Mouse (Mus musculus) mature B cell (primary cell): ENCODE data around the gene Trmt13.
"Not testable (repeated sequence)": the region's sequence is repeated elsewhere in the genome, so short reads cannot be mapped to it uniquely, and the experiment has no call there.

Experiments
- in situ Hi-C: fragments of 300-500 bp; cut with MboI; formaldehyde crosslinking; loops from 2 replicates; pipeline ENCODE4 v1.14.3; 2019

Gene Trmt13

GRCm38 (mm10) chr3:116634091-116634490, 19.7 kb upstream of the Trmt13 start:
- in situ Hi-C loops: no loop called here

GRCm38 (mm10) chr3:116632971-116633370, 18.6 kb upstream of the Trmt13 start:
- in situ Hi-C loops: no loop called here

- in situ Hi-C loops: no loop called here
Observed at GRCm38 (mm10) chr3:116631459-116631858, 17.1 kb upstream of the Trmt13 start.

- in situ Hi-C loops: no loop called here
Observed at GRCm38 (mm10) chr3:116622641-116623040, 8.3 kb upstream of the Trmt13 start.

GRCm38 (mm10) chr3:116620636-116621370, 6.4 kb upstream of the Trmt13 start:
- in situ Hi-C loops: no loop called here

GRCm38 (mm10) chr3:116618855-116619254, 4.5 kb upstream of the Trmt13 start:
- in situ Hi-C loops: no loop called here

GRCm38 (mm10) chr3:116615318-116616068, 1.1 kb upstream of the Trmt13 start:
- in situ Hi-C loops: no loop called here

- in situ Hi-C loops: no loop called here
Observed at GRCm38 (mm10) chr3:116604570-116604969, 9.8 kb downstream of the Trmt13 start.

- in situ Hi-C loops: no loop called here
Observed at GRCm38 (mm10) chr3:116601781-116602180, 12.6 kb downstream of the Trmt13 start.

GRCm38 (mm10) chr3:116601005-116601404, 13.4 kb downstream of the Trmt13 start:
- in situ Hi-C loops: no loop called here

- in situ Hi-C loops: no loop called here
Observed at GRCm38 (mm10) chr3:116599705-116600104, 14.7 kb downstream of the Trmt13 start.

- in situ Hi-C loops: no loop called here
Observed at GRCm38 (mm10) chr3:116595603-116595991, 18.8 kb downstream of the Trmt13 start.

GRCm38 (mm10) chr3:116594728-116595602, 19.4 kb downstream of the Trmt13 start, which contains the start of gene Sass6:
Gene Sass6, plus strand, starts transcription at chr3:116594982.
- in situ Hi-C loops: no loop called here

- in situ Hi-C loops: no loop called here
Observed at GRCm38 (mm10) chr3:116594076-116594727, 20.2 kb downstream of the Trmt13 start.

GRCm38 (mm10) chr3:116582201-116582600, 32.2 kb downstream of the Trmt13 start:
- in situ Hi-C loops: no loop called here

GRCm38 (mm10) chr3:116577286-116577685, 37.1 kb downstream of the Trmt13 start:
- in situ Hi-C loops: no loop called here

GRCm38 (mm10) chr3:116570628-116571027, 43.8 kb downstream of the Trmt13 start:
- in situ Hi-C loops: no loop called here

GRCm38 (mm10) chr3:116563095-116563492, 51.3 kb downstream of the Trmt13 start:
- in situ Hi-C loops: no loop called here

- in situ Hi-C loops: no loop called here
Observed at GRCm38 (mm10) chr3:116562408-116563094, 51.8 kb downstream of the Trmt13 start, which contains the start of gene Lrrc39. Gene Lrrc39, plus strand, starts transcription at chr3:116562973.

GRCm38 (mm10) chr3:116561315-116561714, 53.1 kb downstream of the Trmt13 start:
- in situ Hi-C loops: not testable (repeated sequence)

GRCm38 (mm10) chr3:116551362-116551761, 63.0 kb downstream of the Trmt13 start:
- in situ Hi-C loops: no loop called here
